Mouse (Mus musculus) right cerebral cortex, postnatal 4 days (tissue): ENCODE data around the gene Gm20388.

ENCODE experiments used
- DNase-seq: peaks from one replicate; pipeline ENCODE4 v3.0.0-alpha.2; 2022

Gene Gm20388

GRCm38 (mm10) chr8:122474951-122475560 is 2564.4 kb downstream of the Gm20388 start:
- DNase-seq: no peak

- DNase-seq: peak; percentile 96
These were observed 2565.1 kb downstream of the Gm20388 start, which contains the start of the genes Rnf166 and Ctu2 for GRCm38 (mm10) chr8:122475580-122476320. Gene Rnf166 (minus strand): TSS chr8:122476064. Gene Ctu2 (plus strand): TSS chr8:122476143.

- no peak for DNase-seq
These were observed 2571.8 kb downstream of the Gm20388 start for GRCm38 (mm10) chr8:122482448-122482847.

GRCm38 (mm10) chr8:122483877-122484276 is 2573.2 kb downstream of the Gm20388 start:
- DNase-seq: no peak

- no peak for DNase-seq
These were observed 2574.2 kb downstream of the Gm20388 start for GRCm38 (mm10) chr8:122484831-122485230.

- DNase-seq: no peak
These were observed 2577.7 kb downstream of the Gm20388 start for GRCm38 (mm10) chr8:122488387-122488786.

- no peak for DNase-seq
These were observed 2586.5 kb downstream of the Gm20388 start for GRCm38 (mm10) chr8:122497016-122497734.

GRCm38 (mm10) chr8:122497912-122498311 is 2587.3 kb downstream of the Gm20388 start:
- DNase-seq: no peak

- peak; percentile 74 for DNase-seq
These were observed 2590.2 kb downstream of the Gm20388 start for GRCm38 (mm10) chr8:122500856-122501255.

GRCm38 (mm10) chr8:122511552-122511951 is 2600.9 kb downstream of the Gm20388 start:
- no peak for DNase-seq

- DNase-seq: no peak
These were observed 2601.8 kb downstream of the Gm20388 start for GRCm38 (mm10) chr8:122512392-122512791.

- no peak for DNase-seq
These were observed 2605.1 kb downstream of the Gm20388 start for GRCm38 (mm10) chr8:122515699-122516098.

GRCm38 (mm10) chr8:122517541-122518190 is 2607.0 kb downstream of the Gm20388 start:
- DNase-seq: no peak

GRCm38 (mm10) chr8:122520611-122521010 is 2610.0 kb downstream of the Gm20388 start:
- no peak for DNase-seq

GRCm38 (mm10) chr8:122522796-122523651 is 2612.4 kb downstream of the Gm20388 start:
- no peak for DNase-seq

- DNase-seq: peak; percentile 35
These were observed 2613.2 kb downstream of the Gm20388 start for GRCm38 (mm10) chr8:122523652-122524360.

- no peak for DNase-seq
These were observed 2613.9 kb downstream of the Gm20388 start for GRCm38 (mm10) chr8:122524506-122524905.

- DNase-seq: no peak
These were observed 2614.4 kb downstream of the Gm20388 start for GRCm38 (mm10) chr8:122525004-122525403.

GRCm38 (mm10) chr8:122526084-122526483 is 2615.4 kb downstream of the Gm20388 start:
- no peak for DNase-seq

- no peak for DNase-seq
These were observed 2616.0 kb downstream of the Gm20388 start for GRCm38 (mm10) chr8:122526526-122527170.

- no peak for DNase-seq
These were observed 2617.3 kb downstream of the Gm20388 start for GRCm38 (mm10) chr8:122527937-122528336.
